Mouse (Mus musculus) embryonic fibroblast, embryonic 13.5 days (primary cell): Measurements from ENCODE around the gene Trank1. TPM values are rescaled to one million over a fixed set of nuclear protein-coding genes. Genes with fewer than 3 reads are reported as not detected.

Experiments used
- H3K27ac ChIP-seq: 2 replicates; pipeline ENCODE4 v1.5.1; 2012; ENCODE audit warnings: low read length, control low read depth, inconsistent platforms; ENCODE audit not compliant: insufficient read depth
- H3K4me1 ChIP-seq: 2 replicates; pipeline ENCODE4 v1.6.1; 2011; ENCODE audit warnings: low read length; ENCODE audit not compliant: control insufficient read depth, insufficient read depth
- H3K4me3 ChIP-seq: 2 replicates; pipeline ENCODE4 v1.5.1; 2011; ENCODE audit warnings: mild to moderate bottlenecking, control low read depth, low read length; ENCODE audit not compliant: insufficient read depth
- CTCF ChIP-seq: IDR thresholded peaks from 2 replicates; pipeline ENCODE4 v1.5.1; 2011; ENCODE audit warnings: mild to moderate bottlenecking, control low read depth, low read length, moderate library complexity, borderline replicate concordance; ENCODE audit not compliant: insufficient read depth
- POLR2A ChIP-seq: IDR thresholded peaks from 2 replicates; pipeline ENCODE4 v1.6.1; 2011; ENCODE audit warnings: low read depth, mild to moderate bottlenecking, control low read depth, low read length, moderate library complexity
- polyA plus RNA-seq: library from polyadenylated mRNA; stranded (reverse); fragments of >200 nt; gene quantifications from 2 replicates; pipeline ENCODE4 v1.2.4, GENCODE M21; 2011; ENCODE audit warnings: low read depth; ENCODE audit not compliant: missing spikeins, insufficient read length

Gene Trank1
- polyA plus RNA-seq, 1 experiment, result not detected

- Histone ChIP-seq H3K4me1 (0 out of 2 replicates have a peak, but pooled peaks cover 6% of the 10 kb centered on the region), H3K4me3 (no peak overlapping the region), H3K27ac (no peak overlapping the region)
- no peak for TF ChIP-seq CTCF
- TF ChIP-seq POLR2A, result no peak
Measured at GRCm38 (mm10) chr9:111296433-111296832, 15.1 kb upstream of the Trank1 start.

DNA sequence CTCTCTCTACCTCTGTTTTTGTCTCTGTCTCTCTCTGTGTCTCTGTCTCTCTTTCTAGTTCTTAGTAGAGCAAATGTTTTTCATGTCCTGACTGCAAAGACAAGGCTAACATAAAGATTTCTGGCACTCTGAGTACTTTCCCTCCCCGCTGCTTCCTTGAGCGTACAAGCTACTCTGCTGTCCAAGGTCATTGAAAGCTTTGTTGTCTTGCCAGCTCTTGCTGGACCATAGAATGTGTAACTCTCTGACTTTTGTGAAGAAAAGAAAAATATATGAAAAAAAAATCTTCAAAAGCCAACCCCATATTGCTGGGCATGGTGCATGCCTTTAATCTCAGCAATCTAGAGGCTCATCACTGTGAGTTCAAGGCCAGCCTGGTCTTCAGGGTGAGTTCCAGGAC lies 12.9 kb upstream of the Trank1 start:
- Histone ChIP-seq H3K27ac (no peak overlapping the region), H3K4me1 (no peaks in the 10 kb centered on the region), H3K4me3 (no peak overlapping the region)
- TF ChIP-seq POLR2A (no peak), CTCF (no peak)

- Histone ChIP-seq H3K4me1 (no peaks in the 10 kb centered on the region), H3K4me3 (no peak overlapping the region), H3K27ac (no peak overlapping the region)
- TF ChIP-seq CTCF (no peak), POLR2A (no peak)
Measured at GRCm38 (mm10) chr9:111302196-111302831, 9.2 kb upstream of the Trank1 start.

- Histone ChIP-seq H3K4me3 (no peak overlapping the region), H3K4me1 (no peaks in the 10 kb centered on the region), H3K27ac (no peak overlapping the region)
- TF ChIP-seq CTCF (no peak), POLR2A (no peak)
Measured at GRCm38 (mm10) chr9:111304036-111304435, 7.5 kb upstream of the Trank1 start.

- Histone ChIP-seq H3K4me3 (no peak overlapping the region), H3K27ac (no peak overlapping the region)
- no peak for TF ChIP-seq POLR2A
- TF ChIP-seq CTCF, result no peak
Measured at GRCm38 (mm10) chr9:111306142-111306541, 5.4 kb upstream of the Trank1 start.

DNA sequence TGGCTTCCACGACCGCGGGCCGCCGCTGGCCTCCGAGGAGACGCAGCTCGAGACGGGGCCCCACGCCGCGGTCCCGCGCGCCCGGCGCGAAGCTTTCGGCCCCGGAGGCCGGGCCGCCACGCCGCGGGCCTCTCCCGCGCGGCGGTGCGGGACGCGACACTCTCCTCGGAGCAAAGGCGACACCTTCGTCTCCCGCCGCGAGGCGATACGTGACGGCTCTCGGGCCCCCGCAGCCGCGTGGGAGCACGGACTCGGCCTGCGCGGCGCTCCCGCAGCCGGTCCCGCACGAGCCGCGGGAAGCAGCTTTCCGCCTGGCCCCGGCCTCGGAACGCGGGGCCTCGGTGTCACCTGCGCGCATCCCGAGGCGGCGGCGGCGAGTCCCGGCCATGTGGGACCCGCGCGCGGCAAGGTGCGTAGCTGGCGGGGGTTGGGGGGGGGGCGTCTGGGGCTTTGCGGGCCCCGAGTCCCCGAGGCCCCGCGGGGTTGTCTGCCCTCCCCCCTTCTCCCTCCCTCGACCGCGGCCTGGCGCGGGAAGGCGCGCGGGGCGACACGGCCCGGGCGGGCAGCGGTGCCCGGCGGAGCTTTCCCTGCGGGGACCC lies 403 bp downstream of the Trank1 start:
- Histone ChIP-seq H3K4me3 (no peak overlapping the region), H3K4me1 (no peaks in the 10 kb centered on the region), H3K27ac (no peak overlapping the region)
- no peak for TF ChIP-seq POLR2A

More at GRCm38 (mm10) chr9:111306142-111306541, 5.4 kb upstream of the Trank1 start:
- no peaks in the 10 kb centered on the region for H3K4me1 ChIP-seq

GRCm38 (mm10) chr9:111312442-111313141 lies 1.1 kb downstream of the Trank1 start:
- TF ChIP-seq POLR2A (no peak), CTCF (no peak)
- Histone ChIP-seq H3K4me3 (peak overlapping the region; percentile 24), H3K27ac (no peak overlapping the region), H3K4me1 (no peaks in the 10 kb centered on the region)

DNA sequence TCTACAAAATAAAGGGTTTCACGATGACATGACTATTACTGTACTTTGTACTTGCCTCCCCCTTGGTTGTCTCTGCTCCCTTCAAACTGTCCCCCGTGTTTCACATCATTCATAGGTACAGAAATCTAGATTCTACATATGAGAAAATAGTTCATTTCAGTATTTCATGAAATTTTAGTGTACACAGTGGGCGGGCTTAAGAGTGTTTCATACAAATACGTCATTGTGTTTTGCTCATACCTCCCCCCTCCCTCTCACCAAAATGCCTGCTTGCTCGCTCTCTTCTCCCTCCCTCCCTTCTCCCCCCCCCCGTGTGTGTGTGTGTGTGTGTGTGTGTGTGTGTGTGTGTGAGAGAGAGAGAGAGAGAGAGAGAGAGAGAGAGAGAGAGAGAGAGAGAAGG lies 1.8 kb downstream of the Trank1 start:
- no peak overlapping the region for H3K27ac ChIP-seq
- no peak overlapping the region for H3K4me3 ChIP-seq
- H3K4me1 ChIP-seq, result no peaks in the 10 kb centered on the region
- no peak for TF ChIP-seq CTCF

DNA sequence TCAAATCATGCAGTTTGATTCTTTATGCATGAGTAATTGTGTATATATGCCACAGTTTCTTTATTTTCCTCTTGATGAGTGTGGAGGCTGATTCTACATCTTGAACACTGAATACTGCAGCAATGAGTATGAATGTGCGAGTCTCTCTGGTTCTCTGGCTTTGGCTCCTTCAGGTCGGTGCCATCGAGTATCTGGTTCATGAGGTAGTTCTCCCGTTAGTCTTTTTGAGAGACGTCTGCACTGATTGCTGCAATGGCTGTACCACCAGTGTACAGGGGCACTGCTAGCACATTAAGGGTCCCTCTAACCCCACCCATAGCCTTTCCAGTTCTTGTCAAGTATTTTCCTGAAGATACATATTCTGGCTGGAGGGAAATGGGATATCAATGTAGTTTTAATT lies 2.3 kb downstream of the Trank1 start:
- no peaks in the 10 kb centered on the region for H3K4me1 ChIP-seq
- no peak for TF ChIP-seq POLR2A
- H3K4me3 ChIP-seq, result no peak overlapping the region
- no peak overlapping the region for H3K27ac ChIP-seq

DNA sequence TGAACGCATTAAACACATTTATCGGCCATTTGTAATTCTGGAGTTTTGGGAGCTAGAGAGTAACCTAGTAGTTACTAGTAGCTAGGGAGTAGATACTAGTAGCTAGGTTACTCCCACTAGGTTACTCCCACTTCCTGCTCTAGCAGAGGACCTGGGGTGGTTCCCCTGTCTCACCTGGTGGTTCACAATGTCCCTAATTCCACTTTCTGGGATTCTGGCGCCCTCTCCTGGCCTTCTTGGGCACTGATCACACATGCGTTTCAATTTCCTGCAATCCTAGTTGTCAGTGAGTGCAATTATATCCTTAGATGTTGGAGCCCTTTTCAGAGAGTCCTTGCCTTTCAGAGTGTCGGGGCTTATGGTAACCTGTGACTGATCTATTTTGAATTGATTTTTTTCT lies 2.7 kb downstream of the Trank1 start:
- H3K4me1 ChIP-seq, result no peaks in the 10 kb centered on the region
- peak; percentile 42; the same call in 1 of the 2 replicates for TF ChIP-seq CTCF
- TF ChIP-seq POLR2A, result no peak
- H3K27ac ChIP-seq, result no peak overlapping the region
- no peak overlapping the region for H3K4me3 ChIP-seq

- no peak for TF ChIP-seq CTCF
- no peak for TF ChIP-seq POLR2A
- Histone ChIP-seq H3K4me1 (no peaks in the 10 kb centered on the region; the same call in 1 of the 2 replicates), H3K27ac (no peak overlapping the region), H3K4me3 (no peak overlapping the region)
Measured at GRCm38 (mm10) chr9:111320912-111321311, 9.4 kb downstream of the Trank1 start.
